Mouse (Mus musculus) liver, postnatal 0 days (tissue): Measurements from ENCODE around the gene Ubxn6. TPM values are rescaled to one million over a fixed set of nuclear protein-coding genes. Genes with fewer than 3 reads are reported as not detected.

ENCODE experiments used
- ATAC-seq: fragments of 200-750 bp; cut with Nextera tagmentation; 2 replicates; pipeline ENCODE4 v1.8.0; 2017; ENCODE audit warnings: mild to moderate bottlenecking, moderate library complexity
- DNase-seq: peaks from one replicate; pipeline ENCODE4 v3.0.0-alpha.2; 2016
- H3K27ac ChIP-seq: fragments of 300-500 bp; sonication (generic); 2 replicates; pipeline ENCODE4 v1.5.1; 2014; ENCODE audit warnings: antibody characterized with exemption, moderate library complexity, mild to moderate bottlenecking, low read depth
- H3K27me3 ChIP-seq: fragments of 300-500 bp; sonication (generic); 2 replicates; pipeline ENCODE4 v1.6.1; 2014; ENCODE audit warnings: low read length, control low read depth, mixed read lengths; ENCODE audit not compliant: insufficient read depth
- H3K36me3 ChIP-seq: fragments of 300-500 bp; sonication (generic); replicated peaks from 2 replicates; pipeline ENCODE4 v1.6.1; 2014; ENCODE audit warnings: mild to moderate bottlenecking, control low read depth, low read length, moderate library complexity, mixed read lengths; ENCODE audit not compliant: insufficient read depth
- H3K4me1 ChIP-seq: fragments of 300-500 bp; sonication (generic); 2 replicates; pipeline ENCODE4 v1.6.1; 2014; ENCODE audit warnings: antibody characterized with exemption, mild to moderate bottlenecking, control low read depth; ENCODE audit not compliant: insufficient read depth
- H3K4me2 ChIP-seq: fragments of 300-500 bp; sonication (generic); 2 replicates; pipeline ENCODE4 v1.6.1; 2014; ENCODE audit warnings: low read depth, mild to moderate bottlenecking, low read length, moderate library complexity, mixed read lengths
- H3K4me3 ChIP-seq: fragments of 300-500 bp; sonication (generic); 2 replicates; pipeline ENCODE4 v1.5.1; 2014; ENCODE audit warnings: low read depth, low read length
- H3K9ac ChIP-seq: fragments of 300-500 bp; sonication (generic); replicated peaks from 2 replicates; pipeline ENCODE4 v1.6.1; 2014; ENCODE audit warnings: mild to moderate bottlenecking, moderate library complexity
- H3K9me3 ChIP-seq: fragments of 300-500 bp; sonication (generic); 2 replicates; pipeline ENCODE4 v1.6.1; 2016; ENCODE audit warnings: mild to moderate bottlenecking, control low read depth, low read length, mixed read lengths
- CTCF ChIP-seq: sonication (generic); IDR thresholded peaks from 2 replicates; pipeline ENCODE4 v1.5.1; 2016; ENCODE audit warnings: antibody characterized with exemption, low read depth
- EP300 ChIP-seq: IDR thresholded peaks from 2 replicates; pipeline ENCODE4 v1.6.1; 2016; ENCODE audit warnings: antibody characterized with exemption, low read depth, mild to moderate bottlenecking
- WGBS: fragments of 180-500 bp; shearing (Covaris S2); extraction: QIAGEN DNeasy Blood & Tissue Kit; methylation state at CpG from one replicate; pipeline ENCODE4 v1.1.7; 2014; ENCODE audit not compliant: insufficient replicate concordance; 5-methylcytosine and 5-hydroxymethylcytosine counted together
- polyA plus RNA-seq: library from polyadenylated mRNA; unstranded; fragments of >200 nt; fragmentation: Nextera tagmentation; extraction: Ambion mirVana; gene quantifications from 2 replicates; pipeline ENCODE4 v1.2.1, GENCODE M21; 2015

Gene Ubxn6
- polyA plus RNA-seq, 1 experiment from 2014 or later: 19.1 TPM

DNA sequence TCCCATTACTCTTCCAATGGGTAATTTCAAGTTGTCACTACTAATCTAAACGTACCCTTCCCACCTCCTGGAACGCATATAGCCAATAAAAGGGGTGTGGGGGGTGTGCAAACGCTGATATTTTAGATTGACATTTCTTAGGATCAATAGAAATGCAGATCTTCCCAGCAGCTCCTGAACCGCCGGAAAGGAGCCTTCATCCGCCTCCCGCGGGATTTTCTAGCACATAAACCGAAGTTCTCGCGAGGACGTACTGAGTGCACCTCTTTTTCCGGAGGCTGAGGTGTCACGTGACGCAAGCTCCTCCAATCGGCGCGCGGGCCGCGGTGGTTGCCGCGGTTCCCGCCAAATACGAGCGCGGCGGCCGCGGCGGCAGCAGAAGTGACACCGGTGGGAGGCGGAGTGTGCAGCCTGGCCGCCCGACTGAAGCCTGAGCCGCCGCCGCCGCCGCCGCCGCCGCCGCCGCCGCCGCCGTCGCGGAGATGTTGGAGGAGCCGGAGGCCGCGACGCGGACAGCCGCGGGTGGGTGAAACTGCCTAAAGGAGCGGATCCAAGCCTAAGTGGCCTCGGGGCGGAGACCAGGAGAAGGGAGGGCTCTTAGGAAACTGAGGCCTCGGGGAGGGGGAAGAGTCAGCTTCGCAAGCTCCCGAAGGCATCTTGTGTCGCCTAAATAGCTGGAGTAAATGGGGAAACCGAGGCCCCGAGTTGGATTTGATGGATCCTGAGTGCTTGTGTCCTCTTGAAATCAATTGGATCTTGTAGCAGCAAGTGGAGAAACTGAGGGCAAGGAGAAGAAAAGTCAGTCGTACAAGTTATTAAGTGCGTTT lies 34.6 kb downstream of the Ubxn6 start, which contains the start of gene Chaf1a:
Gene Chaf1a, plus strand, starts transcription at position 410 of the 827 bp plus-strand sequence.
- Histone ChIP-seq H3K9ac (peak within 1 kb of the TSS; percentile 81), H3K27me3 (no peaks in the 10 kb centered on the region), H3K4me1 (peaks cover 13% of the 10 kb centered on the region), H3K4me2 (peak within 1 kb of the TSS; percentile 95), H3K4me3 (peak within 1 kb of the TSS; percentile 77), H3K9me3 (no peaks in the 10 kb centered on the region), H3K27ac (peak within 1 kb of the TSS; percentile 82), H3K36me3 (peaks cover 8% of the 10 kb centered on the region; the same call in 1 of the 2 replicates)
- DNase-seq (peak; percentile 96), ATAC-seq (peak; percentile 76)
- TF ChIP-seq EP300 (peak; percentile 69; the same call in 1 of the 2 replicates), CTCF (no peak)
- 0% methylated on average over 56 of the region's 68 CpGs for WGBS

- 66% methylated on average over 4 of the region's 4 CpGs for WGBS
Observed at GRCm38 (mm10) chr17:56039345-56039744, 35.5 kb downstream of the Ubxn6 start.

GRCm38 (mm10) chr17:56038583-56039261 lies 36.1 kb downstream of the Ubxn6 start:
- WGBS: 69% methylated on average over 8 of the region's 8 CpGs
- TF ChIP-seq CTCF (no peak), EP300 (no peak)
- Histone ChIP-seq H3K4me1 (peaks cover 23% of the 10 kb centered on the region), H3K9ac (no peak overlapping the region), H3K4me3 (no peak overlapping the region), H3K4me2 (no peak overlapping the region), H3K9me3 (no peaks in the 10 kb centered on the region), H3K27me3 (no peaks in the 10 kb centered on the region), H3K27ac (no peak overlapping the region), H3K36me3 (peaks cover 2% of the 10 kb centered on the region)
- DNase-seq (peak; percentile 19), ATAC-seq (no peak)

More at GRCm38 (mm10) chr17:56039345-56039744, 35.5 kb downstream of the Ubxn6 start:
- peak overlapping the region; percentile 77 for H3K4me3 ChIP-seq
- H3K4me2 ChIP-seq: peak overlapping the region; percentile 95
- peak overlapping the region; percentile 82; the same call in 1 of the 2 replicates for H3K27ac ChIP-seq
- no peaks in the 10 kb centered on the region for H3K9me3 ChIP-seq
- peaks cover 18% of the 10 kb centered on the region for H3K4me1 ChIP-seq
- H3K27me3 ChIP-seq: no peaks in the 10 kb centered on the region
- peaks cover 8% of the 10 kb centered on the region; the same call in 1 of the 2 replicates for H3K36me3 ChIP-seq
- no peak for ATAC-seq
- DNase-seq: no peak
- H3K9ac ChIP-seq: no peak overlapping the region
- TF ChIP-seq CTCF: no peak
- no peak for TF ChIP-seq EP300

GRCm38 (mm10) chr17:56036901-56037287 lies 37.9 kb downstream of the Ubxn6 start:
- H3K4me3 ChIP-seq: peak overlapping the region; percentile 98
- peak overlapping the region; percentile 67 for H3K4me2 ChIP-seq
- H3K27ac ChIP-seq: no peak overlapping the region; the same call in 1 of the 2 replicates
- H3K27me3 ChIP-seq: no peaks in the 10 kb centered on the region
- ATAC-seq (no peak), DNase-seq (no peak)
- TF ChIP-seq EP300 (no peak), CTCF (no peak)
- peak overlapping the region; percentile 55 for H3K9ac ChIP-seq
- H3K9me3 ChIP-seq: no peaks in the 10 kb centered on the region
- H3K36me3 ChIP-seq: peaks cover 8% of the 10 kb centered on the region
- peaks cover 38% of the 10 kb centered on the region for H3K4me1 ChIP-seq
- 35% methylated on average over 13 of the region's 13 CpGs for WGBS

GRCm38 (mm10) chr17:56036176-56036900 lies 38.5 kb downstream of the Ubxn6 start, which contains the start of gene Sh3gl1:
TSS of gene Sh3gl1 (minus strand) at chr17:56036635.
- peak within 1 kb of the TSS; percentile 67 for H3K4me2 ChIP-seq
- H3K36me3 ChIP-seq: peaks cover 8% of the 10 kb centered on the region
- WGBS: under 1% methylated on average over 69 of the region's 74 CpGs
- peak within 1 kb of the TSS; percentile 93 for H3K9ac ChIP-seq
- H3K27me3 ChIP-seq: no peaks in the 10 kb centered on the region
- ATAC-seq (peak; percentile 87), DNase-seq (peak; percentile 99)
- H3K4me3 ChIP-seq: peak within 1 kb of the TSS; percentile 98
- peak; percentile 100 for TF ChIP-seq CTCF
- TF ChIP-seq EP300: peak; percentile 86
- peak within 1 kb of the TSS; percentile 97 for H3K27ac ChIP-seq
- H3K9me3 ChIP-seq: no peaks in the 10 kb centered on the region
- peaks cover 40% of the 10 kb centered on the region for H3K4me1 ChIP-seq
